Mouse (Mus musculus): ENCODE data around the gene Bcl9l.

Gene Bcl9l

DNA sequence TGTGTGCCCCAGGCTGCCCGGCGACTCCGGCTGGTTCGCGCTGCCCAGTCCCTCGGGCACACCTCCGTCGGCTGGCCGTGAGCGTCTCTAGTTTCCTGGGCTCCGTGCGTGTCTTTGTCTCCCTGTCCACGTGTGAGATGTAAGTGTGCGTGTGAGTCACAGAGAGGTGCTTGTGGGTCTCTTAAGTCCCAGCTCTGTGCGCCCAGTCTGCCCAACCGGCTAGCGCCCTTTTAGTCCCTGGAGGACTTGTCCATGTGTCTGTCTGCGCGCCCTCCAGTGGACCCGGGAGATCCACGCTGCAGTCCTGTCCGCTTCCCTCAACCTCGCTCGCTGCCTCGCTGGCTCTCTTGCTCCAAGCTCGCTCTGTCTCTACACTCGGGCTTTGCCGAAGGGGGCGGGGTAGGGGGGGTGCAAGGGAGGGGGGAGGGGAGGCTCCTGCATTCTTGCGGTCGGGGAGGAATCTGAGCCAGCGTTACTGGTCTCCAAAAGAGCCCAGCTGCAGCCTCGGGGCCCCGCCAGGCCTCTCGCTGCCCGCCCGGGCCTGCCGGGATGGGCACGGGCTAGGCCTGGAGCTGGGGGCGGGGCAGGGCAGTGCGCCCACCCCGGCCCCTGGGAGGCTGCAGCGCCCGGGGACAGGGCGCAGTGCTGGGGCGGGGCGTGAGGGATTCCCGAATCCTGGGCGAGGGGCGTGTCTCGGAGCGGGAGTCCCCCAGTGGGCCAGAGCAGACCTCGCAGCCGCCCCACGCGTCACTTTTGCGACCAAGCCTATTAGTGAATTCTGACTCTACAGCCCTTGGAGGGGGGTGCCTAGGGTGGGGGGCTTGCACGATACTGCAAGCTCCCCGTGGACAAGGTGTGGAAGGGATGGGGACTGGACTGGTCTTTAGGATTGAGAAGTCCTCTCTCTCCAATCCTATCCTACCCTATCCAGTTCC is 16.1 kb downstream of the Bcl9l start:
- no peak for DNase-seq (ENCODE audit: low spot score)

DNA sequence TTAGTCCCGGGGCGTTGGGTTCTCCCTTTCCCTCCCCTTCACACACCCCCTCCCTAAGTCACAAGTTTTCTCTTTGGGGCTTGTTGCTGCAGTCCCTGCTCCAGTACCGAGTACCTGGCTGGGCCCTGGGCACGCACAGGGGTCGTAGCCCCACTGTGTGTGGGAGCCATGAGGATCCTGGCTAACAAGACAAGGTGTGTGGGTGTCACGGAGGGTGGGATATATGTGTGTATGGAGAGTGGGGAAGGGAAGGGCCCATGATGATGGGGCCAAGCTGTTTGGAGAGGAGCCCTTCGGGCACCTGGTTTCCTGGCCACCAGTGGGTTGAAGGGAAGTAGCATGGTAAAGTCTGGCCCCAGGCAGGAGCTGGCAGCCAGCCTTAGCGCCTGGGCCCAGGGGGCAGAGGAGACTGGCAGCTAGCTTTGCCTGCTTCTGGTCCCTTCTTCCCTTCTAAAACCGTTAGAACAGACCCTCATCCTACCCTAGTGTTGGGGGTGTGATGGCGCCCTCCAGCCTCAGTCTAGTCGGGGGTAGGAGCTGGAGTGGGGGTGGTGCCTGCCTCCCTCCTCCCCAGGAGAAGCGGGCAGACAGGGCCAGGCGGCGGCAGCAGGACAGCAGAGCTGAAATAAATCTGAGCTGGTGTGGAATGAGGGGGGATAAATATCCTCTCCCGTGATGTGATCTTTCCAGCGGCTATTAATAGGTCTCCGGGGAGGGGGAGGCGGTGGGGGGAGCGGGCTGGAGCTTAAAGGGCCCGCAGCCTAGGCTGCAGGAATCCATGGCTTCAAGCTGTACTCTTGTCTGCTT is 16.9 kb downstream of the Bcl9l start:
- DNase-seq (ENCODE audit: low spot score), result no peak

DNA sequence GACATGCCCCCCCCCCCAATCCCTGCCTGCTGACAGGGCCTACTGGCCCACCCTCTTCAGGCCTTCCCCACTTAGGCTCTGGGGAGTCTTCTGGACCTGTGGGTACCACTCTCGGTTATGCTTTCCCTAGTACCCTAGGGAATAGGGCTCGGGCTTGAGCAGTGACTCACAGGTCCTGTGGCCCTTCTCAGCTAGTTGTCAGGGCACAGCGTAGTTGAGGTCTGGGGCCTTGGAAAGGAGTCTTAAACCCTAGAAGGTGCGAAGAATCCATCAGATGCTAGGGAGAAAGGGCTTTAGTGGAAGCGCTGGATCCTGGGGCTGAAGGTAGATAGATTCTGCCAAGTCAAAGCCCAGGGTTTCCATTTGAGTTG is 17.5 kb downstream of the Bcl9l start:
- no peak for DNase-seq (ENCODE audit: low spot score)

DNA sequence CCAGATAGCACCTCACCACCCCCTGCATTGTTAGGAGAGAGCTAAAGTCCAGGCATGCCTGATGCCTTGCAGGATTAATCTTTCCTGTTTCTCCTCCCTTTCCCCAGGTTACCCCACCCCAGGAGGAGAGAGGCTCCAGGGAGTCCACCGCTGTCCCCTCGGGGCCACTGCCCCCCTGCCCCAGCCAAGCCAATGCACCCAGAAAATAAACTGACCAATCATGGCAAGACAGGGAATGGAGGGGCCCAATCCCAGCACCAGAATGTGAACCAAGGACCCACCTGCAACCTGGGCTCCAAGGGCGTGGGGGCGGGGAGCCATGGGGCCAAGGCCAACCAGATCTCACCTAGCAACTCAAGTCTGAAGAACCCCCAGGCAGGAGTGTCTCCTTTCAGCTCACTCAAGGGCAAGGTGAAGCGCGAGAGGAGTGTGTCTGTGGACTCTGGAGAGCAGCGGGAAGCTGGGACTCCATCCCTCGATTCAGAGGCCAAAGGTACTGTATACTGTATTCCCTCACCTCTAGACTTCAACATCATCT is 18.1 kb downstream of the Bcl9l start:
- DNase-seq (ENCODE audit: low spot score), result no peak

DNA sequence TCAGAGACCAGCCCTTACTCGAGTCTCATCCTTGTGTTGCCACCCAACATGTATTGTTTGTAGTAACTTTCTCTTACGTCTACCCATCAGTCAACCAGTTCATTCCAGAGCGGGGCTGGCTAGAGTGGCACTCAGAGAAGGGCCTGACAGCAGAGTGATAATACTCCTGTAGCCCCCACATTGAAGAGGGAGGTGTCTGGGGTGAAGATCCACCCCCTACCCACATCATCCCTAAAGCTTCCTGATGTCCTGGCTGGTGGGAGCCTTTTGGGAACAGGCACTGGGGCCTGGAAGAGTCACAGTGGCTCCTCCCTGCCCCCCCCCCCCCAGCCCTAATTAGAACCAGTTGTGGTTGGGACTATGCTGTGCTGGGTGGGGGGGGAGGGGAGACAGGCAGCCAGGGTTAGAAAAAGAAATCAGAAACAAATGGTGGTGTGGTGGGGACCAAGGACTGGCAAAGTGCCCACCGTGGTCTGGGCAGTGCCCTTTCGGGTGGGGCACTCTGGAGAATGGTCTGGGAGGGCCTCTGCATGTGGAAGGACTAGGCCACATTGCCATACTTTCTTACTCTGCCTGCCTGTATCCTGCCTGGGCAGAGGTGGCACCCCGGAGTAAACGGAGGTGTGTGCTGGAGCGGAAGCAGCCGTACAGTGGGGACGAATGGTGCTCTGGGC is 18.7 kb downstream of the Bcl9l start:
- DNase-seq (ENCODE audit: low spot score), result no peak

DNA sequence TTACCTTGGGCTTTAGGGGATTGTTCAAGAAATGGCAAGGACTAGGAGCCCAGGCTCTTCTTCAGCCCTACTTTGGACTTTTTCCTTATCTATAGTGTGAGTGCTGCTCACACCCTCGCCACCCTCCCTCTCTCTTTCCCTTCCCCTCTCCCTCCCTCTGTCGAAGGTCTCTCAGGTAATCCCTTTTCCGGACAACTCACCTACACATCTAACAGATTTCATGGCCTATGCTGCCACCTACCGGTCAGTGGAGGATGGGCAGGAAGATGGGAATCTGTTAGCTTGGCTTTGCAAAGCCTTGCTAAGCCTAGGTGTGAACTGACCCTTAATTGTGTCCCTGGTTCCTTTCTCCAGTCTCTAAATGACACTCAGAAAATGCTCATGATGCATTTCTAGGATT is 19.4 kb downstream of the Bcl9l start:
- DNase-seq (ENCODE audit: low spot score), result no peak

DNA sequence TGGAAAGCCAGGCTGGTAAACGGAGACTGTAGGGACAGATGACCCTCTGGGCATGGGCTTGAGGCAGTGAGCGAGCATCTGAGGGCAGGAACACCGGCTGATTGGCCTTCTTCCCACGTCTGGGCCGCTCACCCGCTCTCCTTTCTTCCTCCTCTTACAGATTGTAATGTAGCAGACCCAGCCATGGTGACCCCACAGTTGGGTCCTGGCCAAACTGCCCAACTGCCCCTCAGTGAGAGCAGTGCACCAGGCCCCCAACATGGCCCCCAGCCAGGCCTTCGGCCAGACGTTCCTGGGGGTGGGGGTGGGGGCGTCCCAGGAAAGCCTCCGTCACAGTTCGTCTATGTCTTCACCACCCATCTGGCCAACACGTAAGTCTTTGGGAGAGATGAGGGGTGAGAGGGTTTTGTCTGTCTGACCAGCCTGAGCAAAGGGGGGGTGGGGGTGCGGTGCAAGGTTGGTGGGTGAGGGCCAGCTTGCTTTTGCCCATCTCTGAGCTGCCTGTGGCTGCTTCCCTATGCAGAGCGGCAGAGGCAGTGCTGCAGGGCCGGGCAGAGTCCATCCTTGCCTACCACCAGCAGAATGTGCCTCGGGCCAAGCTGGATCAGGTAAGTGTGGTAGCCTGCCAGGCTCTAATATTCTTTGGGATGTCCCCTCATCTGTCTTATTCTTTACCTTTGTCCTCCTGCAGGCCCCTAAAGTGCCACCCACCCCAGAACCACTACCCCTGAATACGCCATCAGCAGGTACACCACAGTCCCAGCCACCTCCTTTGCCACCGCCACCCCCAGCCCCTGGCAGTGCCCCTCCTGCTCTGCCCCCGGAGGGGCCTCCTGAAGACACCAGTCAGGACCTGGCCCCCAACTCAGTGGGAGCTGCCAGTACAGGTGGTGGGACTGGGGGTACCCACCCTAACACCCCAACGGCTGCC is 22.5 kb downstream of the Bcl9l start:
- no peak for DNase-seq (ENCODE audit: low spot score)

DNA sequence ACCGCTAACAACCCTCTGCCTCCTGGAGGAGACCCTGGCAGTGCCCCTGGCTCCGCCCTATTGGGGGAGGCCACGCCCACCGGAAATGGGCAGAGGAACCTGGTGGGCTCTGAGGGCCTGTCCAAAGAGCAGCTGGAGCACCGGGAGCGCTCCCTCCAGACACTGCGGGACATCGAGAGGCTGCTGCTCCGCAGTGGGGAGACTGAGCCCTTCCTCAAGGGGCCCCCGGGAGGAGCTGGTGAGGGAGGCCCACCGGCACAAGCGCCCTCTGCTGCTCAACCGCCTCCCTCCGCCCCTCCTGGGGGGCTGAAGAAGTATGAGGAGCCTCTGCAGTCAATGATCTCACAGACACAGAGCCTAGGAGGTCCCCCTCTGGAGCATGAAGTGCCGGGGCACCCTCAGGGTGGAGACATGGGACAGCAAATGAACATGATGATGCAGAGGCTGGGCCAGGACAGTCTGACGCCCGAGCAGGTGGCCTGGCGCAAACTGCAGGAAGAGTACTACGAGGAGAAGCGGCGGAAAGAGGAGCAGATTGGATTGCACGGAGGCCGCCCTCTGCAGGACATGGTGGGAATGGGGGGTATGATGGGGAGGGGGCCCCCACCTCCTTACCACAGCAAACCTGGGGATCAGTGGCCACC is 23.3 kb downstream of the Bcl9l start:
- no peak for DNase-seq (ENCODE audit: low spot score)

DNA sequence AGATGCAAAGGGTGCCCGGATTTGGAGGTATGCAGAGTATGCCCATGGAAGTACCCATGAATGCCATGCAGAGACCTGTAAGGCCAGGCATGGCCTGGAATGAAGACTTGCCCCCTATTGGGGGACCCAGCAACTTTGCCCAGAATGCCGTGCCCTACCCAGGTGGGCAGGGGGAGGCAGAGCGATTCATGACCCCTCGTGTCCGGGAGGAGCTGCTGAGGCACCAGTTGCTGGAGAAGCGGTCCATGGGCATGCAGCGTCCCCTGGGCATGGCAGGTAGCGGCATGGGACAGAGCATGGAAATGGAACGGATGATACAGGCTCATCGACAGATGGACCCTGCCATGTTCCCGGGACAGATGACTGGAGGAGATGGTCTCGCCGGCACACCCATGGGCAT is 23.9 kb downstream of the Bcl9l start:
- no peak for DNase-seq (ENCODE audit: low spot score)

DNA sequence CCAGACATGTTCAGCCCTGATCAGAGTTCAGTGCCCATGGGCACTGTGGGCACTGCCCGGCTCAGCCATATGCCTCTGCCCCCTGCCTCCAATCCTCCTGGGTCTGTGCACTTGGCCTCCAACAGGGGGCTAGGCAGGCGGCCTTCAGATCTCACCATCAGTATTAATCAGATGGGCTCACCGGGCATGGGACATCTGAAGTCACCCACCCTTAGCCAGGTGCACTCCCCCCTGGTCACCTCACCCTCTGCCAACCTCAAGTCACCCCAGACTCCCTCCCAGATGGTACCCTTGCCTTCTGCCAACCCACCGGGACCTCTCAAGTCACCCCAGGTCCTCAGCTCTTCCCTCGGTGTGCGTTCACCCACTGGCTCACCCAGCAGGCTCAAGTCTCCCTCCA is 24.7 kb downstream of the Bcl9l start:
- DNase-seq (ENCODE audit: low spot score), result no peak

DNA sequence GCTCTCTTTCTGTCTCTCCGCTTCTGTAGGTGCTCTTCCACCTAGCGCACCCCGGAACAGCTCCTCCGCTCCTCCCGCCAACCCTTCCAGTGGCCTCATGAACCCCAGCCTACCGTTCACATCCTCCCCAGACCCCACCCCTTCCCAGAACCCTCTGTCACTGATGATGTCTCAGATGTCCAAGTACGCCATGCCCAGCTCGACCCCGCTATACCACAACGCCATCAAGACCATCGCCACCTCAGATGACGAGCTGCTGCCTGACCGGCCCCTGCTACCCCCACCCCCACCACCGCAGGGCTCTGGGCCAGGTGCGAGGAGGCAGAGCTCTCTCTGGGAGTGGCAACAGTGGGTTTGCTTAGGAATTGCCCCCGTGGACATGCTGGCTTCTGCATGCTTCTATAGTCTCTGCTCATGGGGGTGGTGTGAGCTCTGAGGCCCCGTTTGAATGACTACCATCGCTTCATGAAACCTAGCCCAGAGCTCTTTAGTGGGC is 25.5 kb downstream of the Bcl9l start:
- no peak for DNase-seq (ENCODE audit: low spot score)

DNA sequence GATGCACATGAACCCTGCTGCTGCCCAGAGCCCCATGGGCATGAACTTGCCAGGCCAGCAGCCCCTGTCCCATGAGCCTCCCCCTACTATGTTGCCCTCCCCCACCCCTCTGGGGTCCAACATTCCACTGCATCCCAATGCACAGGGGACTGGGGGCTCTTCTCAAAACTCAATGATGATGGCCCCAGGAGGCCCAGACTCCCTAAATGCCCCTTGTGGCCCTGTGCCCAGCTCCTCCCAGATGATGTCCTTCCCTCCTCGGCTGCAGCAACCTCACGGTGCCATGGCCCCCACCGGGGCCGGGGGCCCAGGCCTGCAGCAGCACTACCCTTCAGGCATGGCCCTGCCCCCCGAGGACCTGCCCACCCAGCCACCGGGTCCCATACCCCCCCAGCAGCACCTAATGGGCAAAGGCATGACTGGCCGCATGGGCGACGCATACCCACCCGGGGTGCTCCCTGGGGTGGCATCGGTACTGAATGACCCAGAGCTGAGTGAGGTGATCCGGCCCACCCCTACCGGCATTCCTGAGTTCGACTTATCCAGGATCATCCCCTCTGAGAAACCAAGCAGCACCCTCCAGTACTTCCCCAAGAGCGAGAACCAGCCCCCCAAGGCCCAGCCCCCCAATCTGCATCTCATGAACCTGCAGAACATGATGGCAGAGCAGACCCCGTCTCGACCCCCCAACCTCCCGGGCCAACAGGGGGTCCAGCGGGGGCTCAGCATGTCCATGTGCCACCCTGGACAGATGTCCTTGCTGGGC is 26.3 kb downstream of the Bcl9l start:
- DNase-seq (ENCODE audit: low spot score), result no peak

DNA sequence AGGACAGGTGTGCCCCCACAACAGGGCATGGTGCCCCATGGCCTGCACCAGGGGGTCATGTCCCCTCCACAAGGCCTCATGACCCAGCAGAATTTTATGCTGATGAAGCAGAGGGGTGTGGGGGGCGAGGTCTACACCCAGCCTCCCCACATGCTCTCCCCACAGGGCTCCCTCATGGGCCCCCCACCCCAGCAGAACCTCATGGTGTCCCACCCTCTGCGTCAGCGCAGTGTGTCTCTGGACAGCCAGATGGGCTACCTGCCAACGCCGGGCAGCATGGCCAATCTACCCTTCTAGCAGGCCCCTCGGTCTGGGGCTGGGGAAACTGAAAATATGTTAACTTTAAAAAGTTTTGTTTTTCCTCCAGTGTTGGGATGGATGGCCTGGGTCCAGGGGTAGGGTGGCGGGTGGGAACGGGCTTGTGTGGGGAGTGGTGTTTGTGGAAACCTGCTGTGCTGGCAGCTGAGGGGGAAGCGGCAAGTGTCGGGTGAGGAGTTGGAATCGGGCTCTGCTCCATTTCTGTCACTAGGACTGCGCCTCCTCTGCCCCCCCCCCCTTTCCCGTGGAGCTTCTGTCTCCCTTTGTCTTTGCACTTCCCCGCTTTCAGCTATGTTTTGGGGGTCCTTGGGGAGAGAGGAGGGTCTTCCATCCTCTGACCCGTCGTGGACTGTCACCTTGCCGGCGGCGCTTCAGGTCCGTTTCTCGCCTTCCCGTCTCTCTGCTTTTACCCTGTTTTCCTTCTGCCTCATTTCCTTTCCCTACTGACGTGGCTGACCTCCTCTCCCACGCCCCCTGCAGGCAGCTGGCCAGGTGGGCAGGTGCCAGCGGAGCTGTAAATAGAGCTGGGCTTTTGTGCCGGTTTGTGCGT is 27.1 kb downstream of the Bcl9l start:
- DNase-seq (ENCODE audit: low spot score), result no peak

DNA sequence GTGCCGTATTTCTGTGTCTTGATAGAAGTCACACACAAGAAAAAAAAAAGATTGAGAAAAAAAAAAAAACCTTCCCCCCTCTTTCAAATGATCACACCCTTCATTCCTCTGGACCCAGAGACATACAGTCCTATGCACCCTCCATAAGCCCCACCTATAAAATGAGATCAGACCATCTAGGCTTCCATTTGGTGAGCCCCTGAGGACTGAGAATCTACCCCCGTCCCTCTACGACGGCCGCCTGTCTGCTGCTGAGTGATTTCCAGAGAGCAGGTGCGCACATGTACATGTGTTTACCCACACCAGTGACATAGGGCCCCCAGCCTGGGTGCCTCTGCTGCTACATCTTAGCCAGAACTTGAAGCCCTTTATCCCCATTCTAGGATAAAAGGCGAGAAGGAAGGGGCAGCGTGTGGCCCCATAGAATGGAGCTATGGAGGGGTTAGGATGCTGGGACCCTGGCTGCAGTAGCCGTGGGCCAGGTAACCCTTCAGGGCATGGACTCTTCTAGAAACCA is 27.8 kb downstream of the Bcl9l start:
- DNase-seq (ENCODE audit: low spot score), result no peak

DNA sequence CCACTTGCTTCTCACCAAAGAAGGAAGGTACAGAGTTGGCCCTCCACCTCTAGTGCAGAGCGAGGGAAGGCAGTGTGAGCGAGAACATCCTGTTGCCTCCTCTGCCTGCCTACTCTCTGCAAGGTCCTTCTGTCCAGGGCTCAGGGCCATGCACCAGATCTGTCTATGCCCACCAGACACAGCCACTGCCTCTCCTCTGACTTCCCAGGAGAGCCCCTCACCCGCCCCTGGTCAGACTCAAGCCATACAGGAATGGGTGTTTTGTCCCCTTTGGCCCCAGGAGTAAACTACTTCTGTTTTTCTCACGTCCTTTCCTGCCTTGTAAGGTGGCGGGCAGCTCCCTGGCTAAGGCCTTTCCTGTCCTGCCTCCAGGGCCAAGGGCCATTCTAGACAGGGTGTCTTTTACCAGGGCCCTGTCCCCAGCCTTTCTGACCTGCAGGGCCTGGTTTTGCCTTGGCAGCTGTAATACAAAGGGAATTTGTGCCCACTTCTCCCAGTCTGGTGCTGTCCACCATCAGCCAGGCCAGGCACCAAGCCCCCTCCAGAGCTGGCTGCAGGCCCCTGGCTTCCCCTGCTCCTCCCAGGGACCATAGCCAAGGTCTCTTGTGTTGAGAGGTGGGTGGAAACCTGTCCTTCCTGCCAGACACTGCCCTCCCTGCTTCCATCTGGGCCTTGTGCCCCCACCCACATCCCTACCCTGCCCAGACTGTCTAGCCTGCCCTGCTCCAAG is 28.4 kb downstream of the Bcl9l start:
- DNase-seq (ENCODE audit: low spot score), result no peak

DNA sequence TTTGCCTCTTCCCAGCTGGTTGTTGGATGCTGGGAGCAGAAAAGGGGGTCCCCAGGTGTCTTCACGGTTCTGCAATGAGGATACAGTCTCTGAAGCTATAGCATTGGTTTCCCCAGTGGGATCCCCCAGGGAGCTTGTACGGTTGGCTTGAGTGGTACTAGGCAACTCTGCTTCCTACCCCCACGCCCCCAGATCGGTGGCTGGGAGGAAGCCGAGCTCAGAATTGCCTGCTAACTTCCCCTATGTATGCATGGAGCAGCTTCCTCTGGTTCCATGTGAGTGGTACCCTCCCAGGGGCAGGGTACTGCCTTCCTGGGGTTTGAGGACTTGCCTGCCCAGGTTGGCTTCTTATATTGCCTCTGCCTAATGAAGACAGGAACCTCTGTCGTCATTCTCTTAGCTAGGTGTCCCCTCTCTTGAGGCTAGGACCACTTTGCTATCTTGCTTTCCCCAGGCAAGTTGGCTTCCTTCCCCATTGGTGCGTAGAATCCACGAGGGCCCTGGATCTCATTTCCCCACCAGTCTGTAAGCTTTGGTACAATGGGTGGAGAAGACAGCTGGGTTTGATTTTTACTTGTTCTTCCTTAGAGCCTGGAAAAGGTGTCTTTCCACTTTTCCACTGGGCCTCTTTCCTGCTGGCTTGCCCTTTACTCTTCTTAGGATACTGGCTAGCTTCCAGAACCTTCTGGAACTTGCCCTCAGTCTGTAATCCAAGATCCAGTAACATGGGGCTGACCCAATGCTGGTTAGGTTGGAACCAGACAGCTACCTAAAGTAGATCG is 29.5 kb downstream of the Bcl9l start:
- no peak for DNase-seq (ENCODE audit: low spot score)

DNA sequence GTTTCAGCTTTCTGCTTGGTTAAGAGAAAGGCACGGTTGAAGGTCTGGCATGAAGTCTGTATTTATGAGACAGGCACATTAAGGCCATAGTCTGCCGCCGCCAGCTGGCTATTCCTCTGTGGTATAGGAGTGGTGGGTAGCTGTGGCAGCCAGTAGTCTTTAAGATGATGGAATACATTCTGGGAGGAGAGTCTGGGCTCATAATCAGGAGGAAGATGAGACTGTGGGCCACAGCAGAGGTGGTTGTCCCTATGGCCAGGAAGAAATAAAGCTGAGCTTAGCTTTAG is 30.0 kb downstream of the Bcl9l start:
- no peak for DNase-seq (ENCODE audit: low spot score)

Data from left cerebral cortex, adult 11 months (tissue).